Mouse (Mus musculus) kidney, postnatal 0 days (tissue): ENCODE measurements around the gene Ndufs7. TPM values are rescaled to one million over a fixed set of nuclear protein-coding genes. Genes with fewer than 3 reads are reported as not detected.
A peak's percentile ranks its signal among the peaks of the same experiment; 100 is the strongest.

ENCODE experiments used
- ATAC-seq: fragments of 200-750 bp; cut with Nextera tagmentation; replicated peaks from 2 replicates; pipeline ENCODE4 v1.8.0; 2017; ENCODE audit warnings: low read depth, moderate number of reproducible peaks, moderate TSS enrichment, moderate library complexity; ENCODE audit not compliant: low FRiP score
- DNase-seq: peaks from one replicate; pipeline ENCODE4 v3.0.0-alpha.2; 2016; ENCODE audit warnings: low spot score
- H3K27ac ChIP-seq: fragments of 300-500 bp; sonication (generic); 2 replicates; pipeline ENCODE4 v1.5.1; 2014; ENCODE audit warnings: mild to moderate bottlenecking
- H3K27me3 ChIP-seq: fragments of 300-500 bp; sonication (generic); 2 replicates; pipeline ENCODE4 v1.6.1; 2014; ENCODE audit warnings: low read length, mixed read lengths; ENCODE audit not compliant: insufficient read depth
- H3K36me3 ChIP-seq: fragments of 300-500 bp; sonication (generic); 2 replicates; pipeline ENCODE4 v1.6.1; 2014; ENCODE audit warnings: low read length, mixed read lengths; ENCODE audit not compliant: insufficient read depth
- H3K4me1 ChIP-seq: fragments of 300-500 bp; sonication (generic); replicated peaks from 2 replicates; pipeline ENCODE4 v1.6.1; 2014; ENCODE audit warnings: antibody characterized with exemption, low read length, mixed read lengths; ENCODE audit not compliant: insufficient read depth
- H3K4me2 ChIP-seq: fragments of 300-500 bp; sonication (generic); 2 replicates; pipeline ENCODE4 v1.6.1; 2014; ENCODE audit warnings: mild to moderate bottlenecking, low read length, moderate library complexity, mixed read lengths
- H3K4me3 ChIP-seq: fragments of 300-500 bp; sonication (generic); replicated peaks from 2 replicates; pipeline ENCODE4 v1.5.1; 2014; ENCODE audit warnings: low read depth, low read length
- H3K9ac ChIP-seq: fragments of 300-500 bp; sonication (generic); 2 replicates; pipeline ENCODE4 v1.6.1; 2014; ENCODE audit warnings: low read depth, low read length
- H3K9me3 ChIP-seq: fragments of 300-500 bp; sonication (generic); replicated peaks from 2 replicates; pipeline ENCODE4 v1.6.1; 2016; ENCODE audit warnings: low read length, inconsistent platforms, mixed read lengths
- CTCF ChIP-seq: IDR thresholded peaks from 2 replicates; pipeline ENCODE4 v1.5.1; 2016; ENCODE audit warnings: antibody characterized with exemption, low read depth, mild to moderate bottlenecking, moderate library complexity
- whole genome bisulfite sequencing: fragments of 180-500 bp; shearing (Covaris S2); extraction: QIAGEN DNeasy Blood & Tissue Kit; methylation state at CpG from one replicate; pipeline ENCODE4 v1.1.7; 2014; 5-methylcytosine and 5-hydroxymethylcytosine counted together
- polyA plus RNA-seq: library from polyadenylated mRNA; unstranded; fragments of >200 nt; fragmentation: Nextera tagmentation; extraction: Ambion mirVana; gene quantifications from 2 replicates; pipeline ENCODE4 v1.2.1, GENCODE M21; 2015

Gene Ndufs7
- polyA plus RNA-seq, 1 experiment from 2014 or later: 556 TPM

DNA sequence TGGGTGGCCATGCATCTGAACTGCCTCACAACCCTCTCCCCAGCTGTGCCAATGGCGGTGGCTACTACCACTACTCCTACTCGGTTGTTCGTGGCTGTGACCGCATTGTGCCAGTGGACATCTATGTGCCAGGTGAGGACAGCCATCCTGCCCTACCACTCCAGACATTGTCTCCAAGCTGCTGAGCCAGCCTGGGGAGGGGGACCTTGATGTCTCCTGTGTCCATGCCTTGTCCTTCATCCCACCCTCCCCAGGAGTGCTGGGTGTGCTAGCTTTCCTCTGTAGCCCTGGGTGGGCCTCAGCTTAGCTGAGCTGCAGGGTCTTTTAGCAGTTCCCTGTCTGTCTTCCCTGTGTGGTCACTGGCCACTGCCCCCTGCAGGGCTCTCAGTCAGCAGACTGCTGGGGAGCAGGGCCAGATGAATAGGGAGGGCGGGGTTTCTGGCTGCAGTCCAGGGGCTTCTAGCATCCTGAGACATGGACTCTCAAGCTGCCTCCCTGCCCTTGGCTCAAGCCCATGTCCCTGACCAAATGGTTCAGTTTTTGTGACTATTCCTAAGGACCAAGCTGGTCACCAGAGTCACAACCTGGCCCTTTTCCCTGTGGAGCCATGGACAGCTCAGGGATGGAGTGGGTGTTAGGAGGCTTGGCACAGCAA is 7.1 kb downstream of the Ndufs7 start:
- DNase-seq (no peak), ATAC-seq (no peak)
- no peak for TF ChIP-seq CTCF
- no peak overlapping the region for H3K27ac ChIP-seq
- H3K4me3 ChIP-seq: no peak overlapping the region
- no peak overlapping the region for H3K9ac ChIP-seq
- H3K9me3 ChIP-seq: no peaks in the 10 kb centered on the region
- WGBS: 92% methylated on average over 5 of the region's 5 CpGs
- H3K4me1 ChIP-seq: peaks cover 11% of the 10 kb centered on the region
- no peaks in the 10 kb centered on the region for H3K27me3 ChIP-seq
- H3K4me2 ChIP-seq: no peak overlapping the region
- H3K36me3 ChIP-seq: peaks cover 45% of the 10 kb centered on the region

GRCm38 (mm10) chr10:80257936-80258335 is 9.0 kb downstream of the Ndufs7 start:
- H3K4me2 ChIP-seq: no peak overlapping the region
- no peak overlapping the region for H3K27ac ChIP-seq
- no peak for ATAC-seq
- WGBS: 72% methylated on average over 2 of the region's 2 CpGs
- no peak for DNase-seq
- H3K4me1 ChIP-seq: peaks cover 15% of the 10 kb centered on the region
- H3K4me3 ChIP-seq: no peak overlapping the region
- H3K9me3 ChIP-seq: no peaks in the 10 kb centered on the region
- no peak overlapping the region for H3K9ac ChIP-seq
- H3K36me3 ChIP-seq: peaks cover 45% of the 10 kb centered on the region
- no peak for TF ChIP-seq CTCF
- H3K27me3 ChIP-seq: no peaks in the 10 kb centered on the region

DNA sequence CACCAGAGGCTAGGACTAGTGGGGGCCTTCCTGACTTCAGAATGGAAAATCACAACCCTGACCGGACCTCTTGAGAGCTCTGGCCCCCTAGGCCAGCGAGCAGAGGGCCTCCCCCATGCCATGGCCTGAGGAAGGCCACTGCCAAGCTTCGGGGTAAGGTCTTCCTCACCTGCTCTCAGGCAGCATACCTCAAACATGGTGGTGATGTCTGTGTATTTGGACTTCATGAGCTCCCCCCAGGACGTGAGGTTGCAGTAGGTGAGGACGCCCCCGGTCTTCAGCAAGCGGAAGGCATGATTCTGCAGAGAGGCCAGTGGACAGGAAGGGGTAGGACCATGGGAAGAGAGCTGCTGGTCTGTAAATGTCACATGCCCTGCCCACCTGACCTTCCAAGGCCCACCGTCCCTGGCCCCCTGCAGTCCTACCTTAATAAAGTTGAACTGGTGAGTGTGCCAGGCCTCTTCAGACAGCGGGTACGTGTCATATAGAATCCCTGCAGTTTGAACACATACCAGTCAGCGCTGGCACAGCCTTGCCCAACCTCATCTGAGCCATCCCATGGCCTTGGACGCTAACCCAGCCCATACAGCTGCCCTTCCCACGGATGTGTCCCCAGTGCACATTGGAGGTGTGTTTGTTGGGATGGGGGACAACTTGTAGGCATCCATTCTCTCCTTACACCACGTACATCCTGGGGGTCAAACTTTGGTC is 10.0 kb downstream of the Ndufs7 start:
- Histone ChIP-seq H3K4me3 (no peak overlapping the region), H3K27me3 (no peaks in the 10 kb centered on the region), H3K9me3 (no peaks in the 10 kb centered on the region), H3K4me2 (no peak overlapping the region), H3K36me3 (peaks cover 39% of the 10 kb centered on the region), H3K9ac (no peak overlapping the region), H3K4me1 (peaks cover 15% of the 10 kb centered on the region), H3K27ac (no peak overlapping the region)
- ATAC-seq: no peak
- 89% methylated on average over 14 of the region's 14 CpGs for WGBS
- TF ChIP-seq CTCF: no peak
- DNase-seq: no peak

- WGBS: 68% methylated on average over 6 of the region's 6 CpGs
Measured at GRCm38 (mm10) chr10:80259463-80259805, 10.5 kb downstream of the Ndufs7 start.

DNA sequence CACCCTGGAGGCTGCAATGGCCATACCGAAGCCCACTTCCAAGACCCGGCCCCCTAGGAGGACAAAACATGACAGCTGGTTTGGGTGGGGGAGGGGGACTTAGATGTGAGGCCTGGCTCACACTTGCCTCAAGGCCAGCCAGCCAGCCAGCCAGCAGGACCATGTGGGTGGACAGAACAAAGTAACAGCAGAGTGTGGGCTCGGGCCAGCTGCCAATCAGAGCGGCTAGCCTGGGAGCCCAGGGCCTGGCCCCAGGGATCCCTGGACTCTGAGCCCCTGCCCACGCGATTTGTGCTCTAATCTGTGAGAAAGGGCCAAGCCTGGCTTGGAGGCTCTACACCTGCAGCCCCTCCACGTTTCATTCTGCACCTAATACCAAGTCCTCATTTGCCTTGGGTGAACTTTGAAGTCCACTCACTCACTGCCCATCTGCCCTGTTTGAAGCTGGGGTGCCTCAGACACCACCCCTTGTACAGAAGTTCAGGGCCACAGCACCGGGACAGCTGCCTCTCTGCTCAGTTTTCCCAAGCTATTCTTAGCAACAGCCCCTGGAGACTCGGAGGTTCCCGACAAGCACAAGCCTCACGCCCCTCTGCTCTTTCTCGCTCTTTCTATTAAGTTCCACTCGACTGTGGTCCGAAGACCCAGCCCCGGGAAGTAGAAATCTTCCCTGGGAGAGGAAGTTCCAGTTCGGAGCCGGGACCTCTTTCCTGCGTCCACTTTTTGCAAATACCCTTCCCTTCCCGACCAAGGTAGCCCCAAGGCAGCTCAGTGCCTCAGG is 11.1 kb downstream of the Ndufs7 start:
- 5% methylated on average over 19 of the region's 19 CpGs for WGBS
- Histone ChIP-seq H3K4me2 (peak overlapping the region; percentile 81), H3K9ac (peak overlapping the region; percentile 64), H3K4me3 (peak overlapping the region; percentile 43), H3K4me1 (peaks cover 15% of the 10 kb centered on the region), H3K27ac (peak overlapping the region; percentile 97), H3K27me3 (no peaks in the 10 kb centered on the region), H3K36me3 (peaks cover 30% of the 10 kb centered on the region), H3K9me3 (no peaks in the 10 kb centered on the region)
- DNase-seq: peak; percentile 51
- no peak for TF ChIP-seq CTCF
- no peak for ATAC-seq

More at GRCm38 (mm10) chr10:80259463-80259805, 10.5 kb downstream of the Ndufs7 start:
- H3K4me2 ChIP-seq: peak overlapping the region; percentile 81
- H3K9ac ChIP-seq: no peak overlapping the region
- no peaks in the 10 kb centered on the region for H3K9me3 ChIP-seq
- H3K4me1 ChIP-seq: peaks cover 15% of the 10 kb centered on the region
- peaks cover 35% of the 10 kb centered on the region for H3K36me3 ChIP-seq
- no peak overlapping the region for H3K4me3 ChIP-seq
- TF ChIP-seq CTCF: no peak
- no peaks in the 10 kb centered on the region for H3K27me3 ChIP-seq
- DNase-seq (no peak), ATAC-seq (no peak)
- no peak overlapping the region for H3K27ac ChIP-seq
